Mouse (Mus musculus): Measurements from ENCODE around the gene Radil.

DNA sequence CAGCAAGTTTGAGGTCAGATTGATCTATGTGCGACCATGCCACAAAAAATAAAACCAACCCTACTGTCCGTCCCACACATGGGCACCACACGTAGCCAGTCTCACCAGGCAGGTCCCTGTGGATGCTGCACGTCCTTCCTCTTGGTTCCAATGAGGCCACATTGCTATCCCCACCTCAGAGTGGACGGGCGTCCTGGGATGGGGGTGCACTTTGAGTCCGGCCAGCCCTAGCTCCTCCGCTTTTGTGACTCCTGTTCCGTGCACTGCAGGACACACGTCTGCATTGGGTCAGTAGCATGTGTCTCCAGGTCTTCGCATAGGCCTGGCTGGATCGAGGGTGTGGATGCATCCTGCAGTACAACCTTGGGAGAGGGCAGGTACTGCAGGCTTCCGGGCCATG, 82.5 kb downstream of the Radil start:
- TF ChIP-seq GATA1 (IDR thresholded peaks at IDR 0.05; ENCODE audit: borderline replicate concordance, low read length) (no peak), FLI1 (IDR thresholded peaks at IDR 0.05; ENCODE audit: low read length) (no peak)
